35 mouse cellular contexts compared by ENCODE assay signal in the genomic region with DNA sequence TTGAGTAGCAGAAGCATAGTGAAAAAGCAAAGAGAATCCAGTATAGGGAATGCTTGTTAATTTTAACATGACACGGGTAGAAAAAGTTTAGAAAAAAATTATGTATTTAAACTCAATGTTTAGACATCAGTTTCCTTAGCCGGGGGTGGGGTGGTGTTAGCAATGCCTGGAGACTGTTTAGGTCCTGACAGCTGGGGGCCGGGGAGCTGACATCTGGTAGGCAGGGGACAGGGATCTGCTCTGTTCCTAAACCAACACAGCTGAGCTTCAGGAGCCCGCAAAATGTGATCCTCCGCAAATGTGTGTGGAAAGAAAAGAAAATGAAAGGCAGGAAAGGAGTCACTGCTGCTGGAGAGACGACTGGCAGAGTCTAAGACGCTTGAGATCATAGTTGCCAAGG. TPM values are rescaled to one million over a fixed set of nuclear protein-coding genes. Genes with fewer than 3 reads are reported as not detected.
A peak's percentile ranks its signal among the peaks of the same experiment; 100 is the strongest.
DNase-seq lines count a peak whose midpoint lies in the region; ATAC-seq lines count a peak whose summit lies in the region.
"Had no signal": no experiment of that assay in that cellular context is flagged by ENCODE, and none has a peak within 500 bp of the region (broad histone marks: within the 10 kb centered on the region; RNA-seq: fewer than 3 reads in every experiment).

No protein-coding gene starts in this region.

- H3K4me3 ChIP-seq in heart, embryonic 14.5 days (ENCODE audit: control insufficient read depth in 1 of 2, insufficient read depth in 1 of 2, low read depth in 1 of 2, low read length in 2 of 2): no peak overlapping the region
- H3K4me3 ChIP-seq in neural tube, embryonic 11.5 days (ENCODE audit: low read depth, low read length): no peak overlapping the region
- H3K4me3 ChIP-seq in embryonic facial prominence, embryonic 11.5 days (ENCODE audit: low read depth, low read length): no peak overlapping the region
- H3K4me3 ChIP-seq: embryonic facial prominence, embryonic 12.5 days; erythroblast, embryonic 14.5 days; limb, embryonic 10.5 days; limb, embryonic 15.5 days; liver, embryonic 13.5 days; stomach, embryonic 15.5 days had no signal

- H3K36me3 ChIP-seq in heart, embryonic 14.5 days (ENCODE audit: control insufficient read depth, insufficient read depth, low read length): no peaks in the 10 kb centered on the region
- no peaks in the 10 kb centered on the region for H3K36me3 ChIP-seq in neural tube, embryonic 11.5 days (ENCODE audit: control insufficient read depth, insufficient read depth, low read length)
- no peaks in the 10 kb centered on the region for H3K36me3 ChIP-seq in embryonic facial prominence, embryonic 11.5 days (replicated peaks; ENCODE audit: control insufficient read depth, insufficient read depth, low read depth, low read length)
- H3K36me3 ChIP-seq: embryonic facial prominence, embryonic 12.5 days; limb, embryonic 10.5 days; limb, embryonic 15.5 days; liver, embryonic 13.5 days; stomach, embryonic 15.5 days had no signal

- intact Hi-C loops in heart, postnatal 25 days (cut with DNase I): loop anchor here (1.0 to 2.0 kb wide), 3 partner anchors 38 to 304 kb away; no protein-coding TSS in a partner anchor

- H3K4me2 ChIP-seq in heart, embryonic 14.5 days (ENCODE audit: low read length): no peak overlapping the region
- H3K4me2 ChIP-seq in neural tube, embryonic 11.5 days (ENCODE audit: low read depth): no peak overlapping the region
- H3K4me2 ChIP-seq in embryonic facial prominence, embryonic 11.5 days (ENCODE audit: low read depth, low read length): no peak overlapping the region
- H3K4me2 ChIP-seq: embryonic facial prominence, embryonic 12.5 days; heart, embryonic 11.5 days; hindbrain, embryonic 14.5 days; limb, embryonic 15.5 days; liver, embryonic 13.5 days; stomach, embryonic 15.5 days had no signal

- no peaks in the 10 kb centered on the region for H3K27me3 ChIP-seq in heart, embryonic 14.5 days (ENCODE audit: control insufficient read depth, insufficient read depth, low read length)
- H3K27me3 ChIP-seq in neural tube, embryonic 11.5 days (ENCODE audit: control insufficient read depth, insufficient read depth, low read length): no peaks in the 10 kb centered on the region
- no peaks in the 10 kb centered on the region for H3K27me3 ChIP-seq in embryonic facial prominence, embryonic 11.5 days (ENCODE audit: control insufficient read depth, insufficient read depth, low read length)
- H3K27me3 ChIP-seq: limb, embryonic 15.5 days; stomach, embryonic 15.5 days had no signal

- WGBS in heart, embryonic 14.5 days: 33% methylated on average over 7 of the region's 7 CpGs
- 44% methylated on average over 7 of the region's 7 CpGs for WGBS in neural tube, embryonic 11.5 days
- WGBS in embryonic facial prominence, embryonic 11.5 days: 16% methylated on average over 7 of the region's 7 CpGs

- no peak for DNase-seq in heart, postnatal 25 days (ENCODE audit: low spot score)
- DNase-seq in neural tube, embryonic 11.5 days (ENCODE audit: low spot score): peak; percentile 32
- DNase-seq in neural tube, embryonic 10.5 days (ENCODE audit: extremely low spot score, low spot score): no peak
- peak; percentile 41 for DNase-seq in embryonic facial prominence, embryonic 11.5 days (ENCODE audit: low spot score)
- no peak for DNase-seq in kidney, adult 8-10 months
- DNase-seq: adrenal gland, adult 2 months; adrenal gland, postnatal 36 days; B cell, adult 2 months; cerebellum, adult 18-20 months; cerebellum, postnatal 10 days; forebrain, postnatal 0 days; heart, postnatal 10 days; kidney, adult 9 months; kidney, postnatal 10 days; layer of hippocampus, postnatal 36 days; liver, embryonic 13.5 days; lung, adult 18-20 months; lung, postnatal 14 days; midbrain, embryonic 14.5 days; right cerebral cortex, postnatal 25 days; thymus, postnatal 4 days had no signal

- peaks cover 6 to 11% of the 10 kb centered on the region in 2 experiments; a peak in 3 of 4 replicates for H3K4me1 ChIP-seq in heart, embryonic 14.5 days (ENCODE audit: control insufficient read depth in 2 of 2, insufficient read depth in 2 of 2, low read length in 2 of 2)
- no peaks in the 10 kb centered on the region; the same call in 1 of the 2 replicates for H3K4me1 ChIP-seq in neural tube, embryonic 11.5 days (ENCODE audit: control insufficient read depth, insufficient read depth, low read length)
- no peaks in the 10 kb centered on the region for H3K4me1 ChIP-seq in embryonic facial prominence, embryonic 11.5 days (ENCODE audit: control insufficient read depth, insufficient read depth, low read length)
- H3K4me1 ChIP-seq: embryonic facial prominence, embryonic 12.5 days; liver, embryonic 13.5 days; stomach, embryonic 15.5 days had no signal

- no peak overlapping the region for H3K27ac ChIP-seq in heart, embryonic 14.5 days (replicated peaks in 1 of 2; ENCODE audit: control insufficient read depth in 1 of 2, insufficient read depth in 1 of 2, low read depth in 2 of 2, low read length in 2 of 2)
- no peak overlapping the region for H3K27ac ChIP-seq in neural tube, embryonic 11.5 days (ENCODE audit: low read depth, low read length)
- H3K27ac ChIP-seq in embryonic facial prominence, embryonic 11.5 days (replicated peaks; ENCODE audit: low read depth, low read length): no peak overlapping the region
- H3K27ac ChIP-seq: embryonic facial prominence, embryonic 12.5 days; hindbrain, embryonic 14.5 days; limb, embryonic 10.5 days; limb, embryonic 15.5 days; liver, embryonic 13.5 days; stomach, embryonic 15.5 days had no signal

- H3K9ac ChIP-seq in heart, embryonic 14.5 days (ENCODE audit: low read length): 0 out of 2 replicates have a peak overlapping the region, but pooled peaks have one; percentile 21
- H3K9ac ChIP-seq in neural tube, embryonic 11.5 days (ENCODE audit: low read length): no peak overlapping the region
- no peak overlapping the region for H3K9ac ChIP-seq in embryonic facial prominence, embryonic 11.5 days (replicated peaks; ENCODE audit: low read length)
- H3K9ac ChIP-seq: embryonic facial prominence, embryonic 12.5 days; forebrain, postnatal 0 days; hindbrain, embryonic 14.5 days; limb, embryonic 15.5 days; liver, embryonic 13.5 days; stomach, embryonic 15.5 days had no signal

- ATAC-seq in heart, embryonic 14.5 days (ENCODE audit: insufficient number of reproducible peaks, insufficient read depth, low FRiP score, low read depth): no peak
- ATAC-seq in neural tube, embryonic 11.5 days (ENCODE audit: insufficient read depth, low FRiP score, low TSS enrichment): no peak
- no peak for ATAC-seq in embryonic facial prominence, embryonic 11.5 days (replicated peaks; ENCODE audit: insufficient number of reproducible peaks, low FRiP score, low TSS enrichment, low read depth)
- ATAC-seq: activated CD4-positive, CD25-positive, alpha-beta regulatory T cell, adult 4 months; forebrain, postnatal 0 days had no signal

- H3K9me3 ChIP-seq in heart, embryonic 14.5 days (ENCODE audit: control insufficient read depth, low read length): no peaks in the 10 kb centered on the region
- H3K9me3 ChIP-seq in neural tube, embryonic 11.5 days (ENCODE audit: control insufficient read depth, low read length): no peaks in the 10 kb centered on the region
- H3K9me3 ChIP-seq in embryonic facial prominence, embryonic 11.5 days (replicated peaks; ENCODE audit: control insufficient read depth, low read length): no peaks in the 10 kb centered on the region
- H3K9me3 ChIP-seq: embryonic facial prominence, embryonic 12.5 days; limb, embryonic 10.5 days; limb, embryonic 15.5 days; liver, embryonic 13.5 days; stomach, embryonic 15.5 days had no signal

RNA-seq across cellular contexts. Expression of a gene that starts 31.9 kb away (rescaled TPM):
- polyA plus RNA-seq in heart, embryonic 14.5 days (2014; fragmentation: Nextera tagmentation; extraction: Ambion mirVana): 2,296 and 2,316 TPM in 2 replicates
- 1,000 to 10,000 TPM; 5,468 to 5,495 TPM for total RNA-seq in heart, postnatal 25 days (2021)
- polyA plus RNA-seq in neural tube, embryonic 11.5 days (2014; fragmentation: Nextera tagmentation; extraction: Ambion mirVana): 539 and 548 TPM in 2 replicates
- polyA plus RNA-seq in embryonic facial prominence, embryonic 11.5 days (2014; fragmentation: Nextera tagmentation; extraction: Ambion mirVana): 508 and 538 TPM in 2 replicates

RNA-seq across cellular contexts. Expression of a gene that starts 51.5 kb away (rescaled TPM):
- not detected in 2 replicates for polyA plus RNA-seq in heart, embryonic 14.5 days (2014; fragmentation: Nextera tagmentation; extraction: Ambion mirVana)
- total RNA-seq in heart, postnatal 25 days (2021): 1 to 10 TPM; 1.6 to 2.2 TPM
- 0.60 TPM in 1 of 2 replicates, not detected in the other for polyA plus RNA-seq in neural tube, embryonic 11.5 days (2014; fragmentation: Nextera tagmentation; extraction: Ambion mirVana)
- 0.88 and 1.9 TPM in 2 replicates for polyA plus RNA-seq in embryonic facial prominence, embryonic 11.5 days (2014; fragmentation: Nextera tagmentation; extraction: Ambion mirVana)
- total RNA-seq: adrenal gland, adult 2 months; adrenal gland, postnatal 36 days; common myeloid progenitor, adult 5-6 weeks; heart, postnatal 10 days; layer of hippocampus, postnatal 36 days; monocyte, adult 5-6 weeks; neutrophil, adult 5-6 weeks had no signal
- polyA plus RNA-seq: activated CD4-positive, CD25-positive, alpha-beta regulatory T cell, adult 4 months; erythroblast, embryonic 14.5 days; gonadal fat pad, adult 2 months; heart, embryonic 11.5 days; hindbrain, embryonic 14.5 days; large intestine, adult 2 months; limb, embryonic 10.5 days; limb, embryonic 15.5 days had no signal

Comparison
In these comparisons a context has a peak if more than half of its experiments do, and no peak if none do; other contexts are left out.
1. DNase-seq: peak in neural tube, embryonic 11.5 days (single experiment) and embryonic facial prominence, embryonic 11.5 days (single experiment); none in heart, postnatal 25 days (single experiment), neural tube, embryonic 10.5 days (single experiment) and kidney, adult 8-10 months (0 of 2).